Mouse (Mus musculus) gastrocnemius, postnatal 14 days (tissue): ENCODE data around the gene Cib1. TPM values are rescaled to one million over a fixed set of nuclear protein-coding genes. Genes with fewer than 3 reads are reported as not detected.

ENCODE experiments used
- DNase-seq: peaks from one replicate; pipeline ENCODE4 v3.0.0; 2021; ENCODE audit warnings: mixed read lengths
- intact Hi-C: fragments of 180-260 bp; cut with DNase I; formaldehyde crosslinking; loops from one replicate; pipeline ENCODE4 v1.15.1; 2025; ENCODE audit warnings: low total_unique reads
- total RNA-seq, 2 experiments: library from RNA; stranded (reverse); gene quantifications; 2 replicates each; pipeline ENCODE4 v1.2.3; 2021

The Cib1 gene
- total RNA-seq, 2 experiments from 2014 or later = 9.4 to 11.3 TPM

GRCm38 (mm10) chr7:80189147-80189933 lies 43.3 kb downstream of the Cib1 start:
- DNase-seq = no peak
- intact Hi-C loops = no loop called here

- intact Hi-C loops = no loop called here
- DNase-seq = no peak
Measured at GRCm38 (mm10) chr7:80188579-80189125, 44.0 kb downstream of the Cib1 start.

- DNase-seq = no peak
- intact Hi-C loops = no loop called here
Measured at GRCm38 (mm10) chr7:80187501-80187900, 45.1 kb downstream of the Cib1 start.

GRCm38 (mm10) chr7:80186531-80187296 lies 45.9 kb downstream of the Cib1 start, which contains the start of gene Sema4b:
Gene Sema4b, plus strand, starts transcription at chr7:80186841.
- intact Hi-C loops = no loop called here
- peak; percentile 87 for DNase-seq

- intact Hi-C loops = no loop called here
- peak; percentile 19 for DNase-seq
Measured at GRCm38 (mm10) chr7:80186021-80186420, 46.6 kb downstream of the Cib1 start.

GRCm38 (mm10) chr7:80184968-80185367 lies 47.6 kb downstream of the Cib1 start:
- intact Hi-C loops = no loop called here
- no peak for DNase-seq

GRCm38 (mm10) chr7:80184551-80184950 lies 48.1 kb downstream of the Cib1 start:
- no peak for DNase-seq
- intact Hi-C loops = no loop called here

- intact Hi-C loops = no loop called here
- DNase-seq = no peak
Measured at GRCm38 (mm10) chr7:80183969-80184368, 48.6 kb downstream of the Cib1 start.

- intact Hi-C loops = no loop called here
- no peak for DNase-seq
Measured at GRCm38 (mm10) chr7:80183466-80183865, 49.1 kb downstream of the Cib1 start.

GRCm38 (mm10) chr7:80182139-80182538 lies 50.5 kb downstream of the Cib1 start:
- intact Hi-C loops = no loop called here

GRCm38 (mm10) chr7:80181078-80181477 lies 51.5 kb downstream of the Cib1 start:
- intact Hi-C loops = no loop called here

More at GRCm38 (mm10) chr7:80182139-80182538, 50.5 kb downstream of the Cib1 start:
- no peak for DNase-seq

GRCm38 (mm10) chr7:80180202-80180601 lies 52.4 kb downstream of the Cib1 start:
- intact Hi-C loops = no loop called here
- DNase-seq = no peak

More at GRCm38 (mm10) chr7:80181078-80181477, 51.5 kb downstream of the Cib1 start:
- DNase-seq = no peak

GRCm38 (mm10) chr7:80179790-80180189 lies 52.8 kb downstream of the Cib1 start:
- intact Hi-C loops = no loop called here
- DNase-seq = no peak

GRCm38 (mm10) chr7:80179327-80179726 lies 53.3 kb downstream of the Cib1 start:
- DNase-seq = no peak
- intact Hi-C loops = no loop called here

GRCm38 (mm10) chr7:80178037-80178729 lies 54.4 kb downstream of the Cib1 start:
- no peak for DNase-seq
- intact Hi-C loops = no loop called here

- intact Hi-C loops = no loop called here
- DNase-seq = no peak
Measured at GRCm38 (mm10) chr7:80177438-80177837, 55.2 kb downstream of the Cib1 start.
